Mouse (Mus musculus) ES-E14 (cell line): ENCODE results near the gene Lrrc61. TPM values are rescaled to one million over a fixed set of nuclear protein-coding genes. Genes with fewer than 3 reads are reported as not detected.

ENCODE experiments used
- DNase-seq: peaks from one replicate; pipeline ENCODE4 v3.0.0-alpha.2; 2013; ENCODE audit warnings: low read depth, low spot score
- H3K27ac ChIP-seq: 2 replicates; pipeline ENCODE4 v1.5.1; 2012; ENCODE audit warnings: low read depth, mild to moderate bottlenecking, low read length, moderate library complexity, mixed read lengths; ENCODE audit not compliant: poor library complexity, insufficient read depth, severe bottlenecking
- H3K36me3 ChIP-seq: 2 replicates; pipeline ENCODE4 v1.6.1; 2012; ENCODE audit warnings: mild to moderate bottlenecking, low read length, moderate library complexity, mixed read lengths; ENCODE audit not compliant: control insufficient read depth, poor library complexity, insufficient read depth, severe bottlenecking
- H3K4me1 ChIP-seq, 2 experiments: fragments of 150-350 bp in 1 of 2; sonication (generic) in 1 of 2; 2 replicates each; pipeline ENCODE4 v1.6.1; 2012; ENCODE audit warnings: low read length in 2 of 2, mild to moderate bottlenecking in 1 of 2, mixed read lengths in 1 of 2; ENCODE audit not compliant: control insufficient read depth in 2 of 2, insufficient read depth in 2 of 2, poor library complexity in 1 of 2
- H3K4me3 ChIP-seq, 2 experiments: fragments of 150-350 bp in 1 of 2; sonication (generic) in 1 of 2; 2 replicates each; pipeline ENCODE4 v1.5.1; 2012; ENCODE audit warnings: low read length in 2 of 2, low read depth in 1 of 2, mild to moderate bottlenecking in 1 of 2, mixed read lengths in 1 of 2; ENCODE audit not compliant: insufficient read depth in 1 of 2, poor library complexity in 1 of 2, severe bottlenecking in 1 of 2
- H3K9ac ChIP-seq: 2 replicates; pipeline ENCODE4 v1.6.1; 2012; ENCODE audit warnings: low read depth, mild to moderate bottlenecking, low read length, mixed read lengths; ENCODE audit not compliant: poor library complexity, insufficient read depth, severe bottlenecking
- H3K9me3 ChIP-seq: fragments of 150-350 bp; sonication (generic); 2 replicates; pipeline ENCODE4 v1.6.1; 2012; ENCODE audit warnings: low read depth, mild to moderate bottlenecking, low read length; ENCODE audit not compliant: control insufficient read depth, insufficient read depth
- CHD2 ChIP-seq: IDR thresholded peaks from 2 replicates; pipeline ENCODE4 v1.6.1; 2014; ENCODE audit warnings: mild to moderate bottlenecking, low read depth, low read length, inconsistent platforms
- HCFC1 ChIP-seq: IDR thresholded peaks from 2 replicates; pipeline ENCODE4 v1.6.1; 2012; ENCODE audit warnings: low read length, inconsistent platforms, borderline replicate concordance; ENCODE audit not compliant: insufficient read depth
- MAFK ChIP-seq: IDR thresholded peaks from 2 replicates; pipeline ENCODE4 v1.6.1; 2014; ENCODE audit warnings: mild to moderate bottlenecking, low read depth, low read length, inconsistent platforms; ENCODE audit not compliant: insufficient read depth
- ZC3H11A ChIP-seq: IDR thresholded peaks from 2 replicates; pipeline ENCODE4 v1.6.1; 2012; ENCODE audit warnings: low read depth, mild to moderate bottlenecking, inconsistent platforms, low read length, borderline replicate concordance
- ZNF384 ChIP-seq: IDR thresholded peaks from 2 replicates; pipeline ENCODE4 v1.6.1; 2012; ENCODE audit warnings: low read depth, low read length, inconsistent platforms
- in situ Hi-C, 2 experiments: fragments of 600-800 bp; cut with MboI; formaldehyde crosslinking; loops; one replicate each; pipeline ENCODE4 v1.15.1; 2025; ENCODE audit warnings: low sequenced_read_pairs in 2 of 2, inconsistent platforms in 1 of 2; ENCODE audit not compliant: unreplicated experiment in 2 of 2
- total RNA-seq: library from RNA; depleted of rRNA; stranded (reverse); fragments of 300-350 nt; gene quantifications from 2 replicates; pipeline ENCODE4 v1.2.3, GENCODE M21; 2012

Lrrc61 gene
- total RNA-seq, 1 experiment = 2.0 TPM

GRCm38 (mm10) chr6:48579215-48579648, 24.6 kb downstream of the Lrrc61 start:
- Histone ChIP-seq H3K36me3 (no peaks in the 10 kb centered on the region), H3K4me3 (no peak overlapping the region), H3K4me1 (no peaks in the 10 kb centered on the region), H3K9me3 (no peaks in the 10 kb centered on the region), H3K9ac (no peak overlapping the region), H3K27ac (no peak overlapping the region)
- TF ChIP-seq HCFC1 (no peak), MAFK (no peak), CHD2 (no peak), ZC3H11A (no peak), ZNF384 (no peak)
- in situ Hi-C loops = no loop called here
- no peak for DNase-seq

- TF ChIP-seq MAFK (no peak), HCFC1 (no peak), ZC3H11A (no peak), ZNF384 (no peak), CHD2 (no peak)
- in situ Hi-C loops = no loop called here
- no peak overlapping the region for H3K27ac ChIP-seq
- no peaks in the 10 kb centered on the region for H3K4me1 ChIP-seq
- DNase-seq = no peak
- no peaks in the 10 kb centered on the region for H3K9me3 ChIP-seq
- no peak overlapping the region for H3K9ac ChIP-seq
- H3K36me3 ChIP-seq = no peaks in the 10 kb centered on the region
- no peak overlapping the region for H3K4me3 ChIP-seq
Measured at GRCm38 (mm10) chr6:48581257-48581656, 26.7 kb downstream of the Lrrc61 start.

GRCm38 (mm10) chr6:48582037-48582436, 27.4 kb downstream of the Lrrc61 start:
- no peak for TF ChIP-seq ZC3H11A
- no peak for TF ChIP-seq ZNF384
- TF ChIP-seq MAFK = no peak
- no peak for TF ChIP-seq HCFC1
- no peak for TF ChIP-seq CHD2
- Histone ChIP-seq H3K4me1 (no peaks in the 10 kb centered on the region), H3K9ac (no peak overlapping the region), H3K4me3 (no peak overlapping the region), H3K27ac (no peak overlapping the region), H3K9me3 (no peaks in the 10 kb centered on the region), H3K36me3 (no peaks in the 10 kb centered on the region)
- DNase-seq = no peak
- in situ Hi-C loops = no loop called here

- Histone ChIP-seq H3K36me3 (no peaks in the 10 kb centered on the region), H3K27ac (no peak within 1 kb of the TSS), H3K9ac (no peak within 1 kb of the TSS), H3K9me3 (no peaks in the 10 kb centered on the region), H3K4me1 (no peaks in the 10 kb centered on the region; a peak in 1 of 4 replicates), H3K4me3 (no peak within 1 kb of the TSS)
- TF ChIP-seq MAFK (no peak), HCFC1 (no peak), ZC3H11A (no peak)
- no peak for DNase-seq
- in situ Hi-C loops = no loop called here
Measured at GRCm38 (mm10) chr6:48589194-48589750, 34.7 kb downstream of the Lrrc61 start, which contains the start of gene Gm45021. Gene Gm45021, plus strand, starts transcription at chr6:48589610.
